9 mouse cellular contexts compared by ENCODE assay signal in the genomic region with DNA sequence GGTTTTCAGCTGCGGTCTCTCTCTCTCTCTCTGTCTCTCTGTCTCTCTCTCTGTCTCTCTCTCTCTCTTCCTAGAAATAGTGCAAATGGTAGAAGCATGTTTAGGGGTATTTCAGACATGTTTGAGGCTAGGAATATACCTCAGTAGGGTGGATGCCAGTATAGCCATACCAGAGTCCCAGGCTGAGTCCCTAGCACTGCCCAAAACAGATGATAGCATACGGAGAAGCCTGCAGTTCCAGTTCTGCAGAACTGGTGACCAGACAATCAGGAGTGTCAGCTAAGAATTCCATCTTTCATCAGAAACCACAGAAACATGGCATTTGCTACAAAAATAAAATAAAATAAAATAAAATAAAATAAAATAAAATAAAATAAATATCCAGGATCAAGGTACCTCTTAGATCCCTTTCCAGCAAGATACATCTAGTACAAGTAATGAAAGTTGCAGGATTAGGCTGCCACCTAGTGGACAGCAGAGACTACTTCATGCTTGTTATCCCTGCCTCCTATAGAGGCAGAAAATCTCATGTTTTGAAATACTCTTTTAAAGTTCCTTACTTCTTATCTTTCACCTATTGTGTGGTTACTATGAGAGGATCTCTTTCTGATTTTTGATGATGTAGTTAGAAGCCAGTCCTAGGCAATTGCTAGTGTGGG. TPM values are rescaled to one million over a fixed set of nuclear protein-coding genes. Genes with fewer than 3 reads are reported as not detected.
DNase-seq lines count a peak whose midpoint lies in the region; ATAC-seq and TF ChIP-seq lines count a peak whose summit lies in the region.
"Had no signal": no experiment of that assay in that cellular context is flagged by ENCODE, and none has a peak within 500 bp of the region (broad histone marks: within the 10 kb centered on the region; RNA-seq: fewer than 3 reads in every experiment).

No protein-coding gene starts in this region.

- no peak overlapping the region for H3K9ac ChIP-seq in embryonic facial prominence, embryonic 12.5 days
- H3K9ac ChIP-seq in hindbrain, embryonic 16.5 days (ENCODE audit: low read depth, low read length), result no peak overlapping the region
- H3K9ac ChIP-seq in midbrain, embryonic 15.5 days, result no peak overlapping the region

- DNase-seq in thymus, adult 2 months, result peak; percentile 57
- DNase-seq in thymus, adult 18-20 months, result no peak
- DNase-seq in adrenal gland, postnatal 36 days, result peak; percentile 37 to 79
- DNase-seq in left cerebral cortex, postnatal 10 days (ENCODE audit: extremely low spot score in 1 of 2, low spot score in 2 of 2), result peak; percentile 57 to 66
- peak; percentile 65 for DNase-seq in telencephalon, adult 2 months (ENCODE audit: low read depth, low spot score)

- TF ChIP-seq CTCF in thymus, adult 2 months (IDR thresholded peaks at IDR 0.05; ENCODE audit: borderline replicate concordance, control insufficient read depth, extremely low read depth, insufficient read depth, low read length, poor library complexity), result no peak

- intact Hi-C loops in left cerebral cortex, postnatal 10 days (cut with DNase I), result loop anchor here (1.0 to 10.0 kb wide), 2 partner anchors 48 to 871 kb away; no protein-coding TSS in a partner anchor

- H3K27ac ChIP-seq in thymus, adult 2 months (ENCODE audit: control insufficient read depth, insufficient read depth, low read length), result no peak overlapping the region
- no peak overlapping the region for H3K27ac ChIP-seq in embryonic facial prominence, embryonic 12.5 days
- no peak overlapping the region for H3K27ac ChIP-seq in hindbrain, embryonic 16.5 days (ENCODE audit: low read depth, low read length)
- no peak overlapping the region for H3K27ac ChIP-seq in midbrain, embryonic 15.5 days

- WGBS in thymus, adult 2 months, result 93% methylated on average over 2 of the region's 2 CpGs
- WGBS in embryonic facial prominence, embryonic 12.5 days, result 89% methylated on average over 2 of the region's 2 CpGs
- WGBS in hindbrain, embryonic 16.5 days, result 94% methylated on average over 2 of the region's 2 CpGs
- 96% methylated on average over 2 of the region's 2 CpGs for WGBS in midbrain, embryonic 15.5 days

- no peaks in the 10 kb centered on the region for H3K9me3 ChIP-seq in embryonic facial prominence, embryonic 12.5 days
- no peaks in the 10 kb centered on the region for H3K9me3 ChIP-seq in hindbrain, embryonic 16.5 days (ENCODE audit: control insufficient read depth, low read length)
- no peaks in the 10 kb centered on the region for H3K9me3 ChIP-seq in midbrain, embryonic 15.5 days

- peaks cover 2% of the 10 kb centered on the region; the same call in 1 of the 2 replicates for H3K4me1 ChIP-seq in thymus, adult 2 months (replicated peaks; ENCODE audit: control insufficient read depth, insufficient read depth, low read length)
- no peaks in the 10 kb centered on the region for H3K4me1 ChIP-seq in embryonic facial prominence, embryonic 12.5 days
- no peaks in the 10 kb centered on the region for H3K4me1 ChIP-seq in hindbrain, embryonic 16.5 days (ENCODE audit: control insufficient read depth, insufficient read depth, low read depth, low read length)
- no peaks in the 10 kb centered on the region for H3K4me1 ChIP-seq in midbrain, embryonic 15.5 days

- peaks cover 20% of the 10 kb centered on the region for H3K36me3 ChIP-seq in thymus, adult 2 months (ENCODE audit: control insufficient read depth, insufficient read depth, low read length)
- H3K36me3 ChIP-seq in embryonic facial prominence, embryonic 12.5 days, result peaks cover 7% of the 10 kb centered on the region; the same call in 1 of the 2 replicates
- H3K36me3 ChIP-seq in hindbrain, embryonic 16.5 days (ENCODE audit: control insufficient read depth, insufficient read depth, low read length), result peaks cover 11% of the 10 kb centered on the region; the same call in 1 of the 2 replicates
- peaks cover 7% of the 10 kb centered on the region; the same call in 1 of the 2 replicates for H3K36me3 ChIP-seq in midbrain, embryonic 15.5 days (replicated peaks)

- no peak for TF ChIP-seq POLR2A in thymus, adult 2 months (IDR thresholded peaks at IDR 0.05; ENCODE audit: control insufficient read depth, extremely low read depth, insufficient read depth, low read length, poor library complexity)

- H3K27me3 ChIP-seq in thymus, adult 2 months (ENCODE audit: control insufficient read depth, insufficient read depth, low read length), result no peaks in the 10 kb centered on the region
- H3K27me3 ChIP-seq in embryonic facial prominence, embryonic 12.5 days, result no peaks in the 10 kb centered on the region
- no peaks in the 10 kb centered on the region for H3K27me3 ChIP-seq in hindbrain, embryonic 16.5 days (replicated peaks; ENCODE audit: control insufficient read depth, insufficient read depth, low read length)
- no peaks in the 10 kb centered on the region for H3K27me3 ChIP-seq in midbrain, embryonic 15.5 days (replicated peaks)

- no peak overlapping the region for H3K4me2 ChIP-seq in embryonic facial prominence, embryonic 12.5 days (replicated peaks)
- H3K4me2 ChIP-seq in hindbrain, embryonic 16.5 days (ENCODE audit: low read length), result no peak overlapping the region
- H3K4me2 ChIP-seq in midbrain, embryonic 15.5 days, result no peak overlapping the region

- ATAC-seq in embryonic facial prominence, embryonic 12.5 days (ENCODE audit: insufficient number of reproducible peaks, insufficient read depth, low FRiP score, low TSS enrichment), result peak; percentile 64; the same call in 1 of the 2 replicates
- ATAC-seq in hindbrain, embryonic 16.5 days, result peak; percentile 88
- ATAC-seq in midbrain, embryonic 15.5 days (replicated peaks), result peak; percentile 90

- no peak overlapping the region for H3K4me3 ChIP-seq in thymus, adult 2 months (ENCODE audit: control insufficient read depth, insufficient read depth, low read length)
- H3K4me3 ChIP-seq in embryonic facial prominence, embryonic 12.5 days, result no peak overlapping the region
- H3K4me3 ChIP-seq in hindbrain, embryonic 16.5 days (ENCODE audit: low read length), result no peak overlapping the region
- no peak overlapping the region for H3K4me3 ChIP-seq in midbrain, embryonic 15.5 days

RNA-seq across cellular contexts. Expression of gene Sycp3, which starts 33.1 kb away (rescaled TPM):
- polyA plus RNA-seq in thymus, adult 2 months (2012; rRNA removed), result not detected in 2 replicates
- 1 to 10 TPM; 1.1 to 3.9 TPM for total RNA-seq in adrenal gland, postnatal 36 days (2021)
- 0.33 and 0.34 TPM in 2 replicates for polyA plus RNA-seq in embryonic facial prominence, embryonic 12.5 days (2016; fragmentation: Nextera tagmentation; extraction: Ambion mirVana)
- polyA plus RNA-seq in hindbrain, embryonic 16.5 days (2015; fragmentation: Nextera tagmentation; extraction: Ambion mirVana), result 0.55 and 0.59 TPM in 2 replicates
- total RNA-seq in left cerebral cortex, postnatal 10 days (2021), result 1 to 10 TPM in 1 of 2 experiments, under 1 TPM in 1; 0.77 to 1.7 TPM
- 0.50 and 0.75 TPM in 2 replicates for polyA plus RNA-seq in midbrain, embryonic 15.5 days (2015; fragmentation: Nextera tagmentation; extraction: Ambion mirVana)
- polyA plus RNA-seq: small intestine, adult 2 months had no signal

RNA-seq across cellular contexts. Expression of gene Gnptab, which starts 47.4 kb away (rescaled TPM):
- 14.3 and 16.0 TPM in 2 replicates for polyA plus RNA-seq in thymus, adult 2 months (2012; rRNA removed)
- 10 to 100 TPM; 25.2 to 28.7 TPM for total RNA-seq in adrenal gland, postnatal 36 days (2021)
- 13.1 TPM in 2 replicates for polyA plus RNA-seq in embryonic facial prominence, embryonic 12.5 days (2016; fragmentation: Nextera tagmentation; extraction: Ambion mirVana)
- 20.2 and 24.0 TPM in 2 replicates for polyA plus RNA-seq in hindbrain, embryonic 16.5 days (2015; fragmentation: Nextera tagmentation; extraction: Ambion mirVana)
- total RNA-seq in left cerebral cortex, postnatal 10 days (2021), result 100 to 1,000 TPM; 101 to 102 TPM
- 20.7 and 24.1 TPM in 2 replicates for polyA plus RNA-seq in midbrain, embryonic 15.5 days (2015; fragmentation: Nextera tagmentation; extraction: Ambion mirVana)

RNA-seq across cellular contexts. Expression of gene Dram1, which starts 47.4 kb away (rescaled TPM):
- polyA plus RNA-seq in thymus, adult 2 months (2012; rRNA removed), result 19.3 and 24.9 TPM in 2 replicates
- total RNA-seq in adrenal gland, postnatal 36 days (2021), result 10 to 100 TPM; 10.6 to 19.6 TPM
- polyA plus RNA-seq in embryonic facial prominence, embryonic 12.5 days (2016; fragmentation: Nextera tagmentation; extraction: Ambion mirVana), result 0.64 and 0.88 TPM in 2 replicates
- polyA plus RNA-seq in hindbrain, embryonic 16.5 days (2015; fragmentation: Nextera tagmentation; extraction: Ambion mirVana), result 0.45 and 0.64 TPM in 2 replicates
- 1 to 10 TPM in 1 of 2 experiments, under 1 TPM in 1; 0.94 to 1.6 TPM for total RNA-seq in left cerebral cortex, postnatal 10 days (2021)
- polyA plus RNA-seq in midbrain, embryonic 15.5 days (2015; fragmentation: Nextera tagmentation; extraction: Ambion mirVana), result 0.46 and 0.55 TPM in 2 replicates

Comparison
In these comparisons a context has a peak if more than half of its experiments do, and no peak if none do; other contexts are left out.
1. DNase-seq: peak in thymus, adult 2 months (single experiment), adrenal gland, postnatal 36 days (2 of 2), left cerebral cortex, postnatal 10 days (2 of 2) and telencephalon, adult 2 months (single experiment); none in thymus, adult 18-20 months (0 of 2).
2. RNA of gene Dram1, which starts 47.4 kb away (polyA plus RNA-seq): 19.3 to 24.9 TPM in thymus, adult 2 months; 0.64 to 0.88 TPM in embryonic facial prominence, embryonic 12.5 days, 0.45 to 0.64 TPM in hindbrain, embryonic 16.5 days and 0.46 to 0.55 TPM in midbrain, embryonic 15.5 days; every median in the first group is over 10 times any median in the second.
3. Peak in every context shown above with its lines, with median percentiles within 50 percentile points of each other: ATAC-seq.